Mouse (Mus musculus) frontal cortex, postnatal 14 days (tissue): ENCODE data around the gene Zfand4.

Experiments
- DNase-seq, 2 experiments: peaks; one replicate each; pipeline ENCODE4 v3.0.0; 2022; ENCODE audit warnings: low spot score in 2 of 2

The Zfand4 gene

DNA sequence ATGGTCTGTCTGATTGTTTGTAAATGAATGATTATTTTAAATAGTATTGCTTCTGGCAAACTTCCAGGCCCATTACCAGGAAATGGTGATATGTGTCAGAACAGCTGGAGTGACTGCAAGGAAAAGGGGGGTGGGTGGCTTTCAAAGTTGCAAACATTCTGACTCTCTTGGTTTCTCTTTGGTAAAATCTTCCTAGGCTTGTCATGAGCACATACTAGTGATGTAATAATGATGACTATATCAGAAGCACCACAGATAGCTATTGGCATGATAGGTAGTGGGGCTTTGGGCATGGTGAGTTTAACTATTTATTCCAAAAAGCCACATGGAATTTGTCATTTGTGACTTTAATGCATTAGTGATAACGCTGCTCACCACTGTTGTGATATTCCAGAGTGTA is 110.1 kb downstream of the Zfand4 start:
- no peak for DNase-seq

DNA sequence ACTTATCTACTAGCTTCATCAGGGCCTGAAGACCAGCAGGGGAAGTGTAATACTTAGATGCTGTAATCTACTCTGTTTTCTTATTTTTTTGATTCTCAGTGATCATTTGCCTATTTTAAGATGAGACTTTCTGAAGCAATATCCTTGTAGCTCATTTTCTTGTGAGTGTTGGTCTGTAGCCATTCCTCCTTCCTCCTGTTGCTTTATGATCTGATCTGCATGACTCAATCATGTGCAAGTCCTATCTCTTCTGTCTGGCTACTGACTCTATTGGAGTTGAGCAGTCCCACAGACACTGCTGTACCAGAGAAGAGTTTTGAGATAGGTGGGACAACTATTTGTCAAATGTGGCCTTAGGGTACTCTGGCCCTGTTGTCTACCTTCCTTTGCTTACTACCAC is 110.6 kb downstream of the Zfand4 start:
- DNase-seq: no peak

DNA sequence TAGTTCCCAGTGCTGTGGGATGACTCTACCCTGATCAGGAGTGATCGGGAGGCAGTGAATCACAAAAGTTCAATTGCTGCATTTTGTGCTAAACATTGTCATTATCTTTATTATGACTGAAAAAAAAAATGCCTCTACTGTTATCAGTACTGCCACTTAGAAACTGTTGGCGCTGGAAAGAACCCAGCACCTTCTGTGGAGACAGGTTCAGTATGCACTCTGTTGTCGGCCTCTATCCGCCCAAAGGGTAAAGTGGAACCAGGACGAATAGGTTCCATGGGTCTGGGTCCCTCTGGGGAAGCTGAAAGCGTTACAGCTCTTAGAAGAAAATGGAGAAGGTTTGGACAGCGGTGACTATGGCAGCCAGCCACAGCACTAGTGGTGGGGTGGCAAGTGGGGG is 114.9 kb downstream of the Zfand4 start:
- no peak for DNase-seq
